Mouse (Mus musculus): ENCODE results near the gene Eif4ebp2.
"Not testable (repeated sequence)": the region's sequence is repeated elsewhere in the genome, so short reads cannot be mapped to it uniquely, and the experiment has no call there.

Eif4ebp2 gene

DNA sequence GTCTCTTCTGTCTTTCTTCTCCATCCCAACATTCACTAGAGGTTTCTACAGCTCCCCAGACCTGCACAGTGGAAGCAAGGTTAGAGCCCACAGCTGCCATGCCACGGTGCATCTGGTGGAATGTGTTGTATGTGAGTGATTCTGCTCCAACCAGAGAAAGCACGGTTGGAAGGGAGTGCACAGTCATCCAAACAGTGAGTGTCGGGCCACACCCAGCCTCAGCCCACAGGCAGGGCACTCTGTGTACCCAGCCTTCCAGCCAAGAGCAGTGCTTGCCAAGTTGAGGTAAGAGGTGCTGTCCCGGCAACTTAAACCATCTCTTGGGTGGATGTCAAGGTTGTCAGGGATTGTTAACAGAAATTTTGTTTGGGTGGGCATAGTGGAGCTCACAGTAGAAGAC lies 12.5 kb upstream of the Eif4ebp2 start:
- DNase-seq (ENCODE audit: low read depth) = no peak

GRCm38 (mm10) chr10:61457182-61457581 lies 4.7 kb upstream of the Eif4ebp2 start:
- DNase-seq (ENCODE audit: low read depth) = no peak

- DNase-seq (ENCODE audit: low read depth) = not testable (repeated sequence)
These were observed 710 bp upstream of the Eif4ebp2 start for GRCm38 (mm10) chr10:61453171-61453570.

DNA sequence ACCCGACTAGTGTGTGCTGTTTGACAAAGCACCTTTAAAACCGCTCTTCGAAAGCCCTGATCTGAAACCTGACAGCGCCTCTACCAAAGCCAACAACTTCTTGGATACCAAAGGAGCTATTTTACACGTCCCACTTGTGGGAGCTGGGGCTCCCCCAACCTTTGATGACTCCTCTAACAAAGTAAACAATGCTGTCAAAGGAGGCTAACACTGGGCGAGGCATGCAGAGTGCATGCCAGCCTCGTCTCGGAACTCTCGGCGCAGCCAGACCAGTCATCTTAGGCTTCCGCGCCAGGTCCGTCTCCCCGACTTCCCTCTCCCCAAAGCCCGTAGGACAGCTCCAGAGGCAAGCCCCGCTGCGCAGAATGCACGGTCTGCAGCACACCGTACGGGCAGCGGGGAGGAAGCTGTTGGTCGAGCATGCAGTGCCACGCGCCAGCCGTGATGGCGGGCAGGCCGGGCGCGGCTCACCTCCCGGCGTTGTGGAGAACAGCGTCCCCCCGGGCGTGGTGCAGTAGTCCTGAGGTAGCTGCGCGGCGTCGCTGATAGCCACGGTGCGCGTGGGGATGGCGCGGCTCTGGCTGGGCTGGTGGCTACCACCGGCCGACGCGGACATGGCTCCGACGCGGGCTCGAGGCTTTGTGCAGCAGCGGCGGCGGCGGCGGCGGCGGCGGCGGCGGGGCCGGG lies 387 bp downstream of the Eif4ebp2 start:
- no peak for DNase-seq (ENCODE audit: low read depth)

GRCm38 (mm10) chr10:61451463-61451930 lies 964 bp downstream of the Eif4ebp2 start:
- DNase-seq (ENCODE audit: low read depth) = no peak

DNA sequence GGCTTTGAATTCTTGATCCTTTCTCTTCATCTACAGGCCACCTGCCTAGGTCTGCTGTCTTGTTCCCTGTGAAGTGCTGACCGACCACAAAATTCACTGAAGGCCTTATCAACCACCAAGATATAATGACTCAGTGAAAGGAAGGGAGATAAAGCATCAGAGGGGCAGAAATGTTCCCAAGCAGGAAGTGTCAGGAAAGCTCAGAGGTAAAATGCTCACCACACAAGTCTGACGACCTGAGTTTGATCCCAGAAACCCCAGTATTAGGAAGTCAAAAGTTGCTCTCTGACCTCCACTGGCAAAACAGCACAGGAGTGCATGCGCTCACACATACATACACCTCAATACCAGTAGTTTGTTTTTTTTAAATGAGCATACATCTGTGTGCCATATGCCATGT lies 3.6 kb downstream of the Eif4ebp2 start:
- DNase-seq (ENCODE audit: low read depth) = no peak

- DNase-seq (ENCODE audit: low read depth) = no peak
These were observed 4.7 kb downstream of the Eif4ebp2 start for GRCm38 (mm10) chr10:61447581-61448353.

DNA sequence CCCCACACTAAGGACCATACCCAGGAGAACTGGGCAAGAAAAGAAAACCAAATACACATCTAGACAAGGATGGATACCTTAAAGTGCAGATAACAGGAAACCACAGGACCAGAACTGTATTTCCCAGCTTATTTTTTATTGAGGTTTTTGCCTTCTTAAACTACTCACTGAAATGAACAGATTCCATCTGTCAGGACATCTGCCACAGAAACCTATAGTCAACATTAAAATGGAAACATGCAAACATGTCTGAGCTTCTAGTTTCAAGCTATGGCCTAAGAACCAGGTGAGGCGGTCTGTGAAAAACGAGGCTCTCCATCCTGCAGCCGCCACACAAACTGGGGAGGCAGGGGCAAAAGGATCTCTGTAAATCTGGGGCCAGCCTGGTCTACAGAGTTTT lies 7.4 kb downstream of the Eif4ebp2 start:
- no peak for DNase-seq (ENCODE audit: low read depth)

GRCm38 (mm10) chr10:61443876-61444275 lies 8.6 kb downstream of the Eif4ebp2 start:
- no peak for DNase-seq (ENCODE audit: low read depth)

DNA sequence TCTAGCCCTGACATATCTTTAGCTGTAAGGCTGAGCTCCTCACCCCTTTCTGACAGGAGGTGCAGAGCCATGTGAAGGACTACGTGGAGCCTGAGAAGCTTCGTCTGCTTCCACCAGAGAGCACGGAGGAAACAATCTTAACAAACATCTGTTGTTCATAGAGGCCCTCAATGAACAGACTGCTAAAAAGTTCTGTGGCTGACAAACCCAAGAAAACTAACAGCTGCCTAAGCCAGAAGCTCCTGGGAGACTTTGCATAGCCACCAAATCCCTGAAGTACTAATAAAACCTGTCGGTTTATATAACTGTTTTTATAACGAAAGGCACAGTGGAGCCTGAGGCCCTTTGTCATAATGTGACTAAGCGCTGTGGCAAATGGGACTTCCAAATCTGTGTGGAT lies 9.0 kb downstream of the Eif4ebp2 start:
- DNase-seq (ENCODE audit: low read depth) = no peak

DNA sequence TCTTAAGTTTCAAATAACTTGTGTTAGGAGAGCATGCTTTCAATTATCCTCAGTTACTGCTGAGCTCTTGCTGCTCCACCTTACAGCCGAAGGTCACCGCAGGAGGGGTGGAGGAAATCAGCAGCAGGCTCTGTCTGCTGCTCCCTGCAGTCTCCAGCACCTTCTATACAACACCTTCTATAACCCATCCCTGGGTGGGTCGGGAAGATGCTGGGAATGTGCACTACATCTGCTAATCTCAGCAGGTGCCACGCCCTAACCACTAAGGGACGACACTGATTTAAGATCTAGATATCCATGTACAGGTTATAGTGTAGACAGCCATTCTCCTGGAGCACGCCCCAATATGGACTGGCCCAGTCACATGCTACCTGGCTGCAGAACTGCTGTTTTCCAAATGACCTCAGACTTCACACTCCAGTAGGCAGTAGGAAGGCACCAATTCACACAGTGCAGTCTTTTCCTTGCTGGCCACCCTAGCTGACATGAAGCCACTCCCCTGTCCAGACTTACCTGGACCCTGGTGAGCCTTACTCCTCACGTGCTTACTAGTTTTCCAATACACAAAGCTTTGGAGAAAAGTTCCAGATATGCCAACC lies 12.2 kb downstream of the Eif4ebp2 start:
- DNase-seq (ENCODE audit: low read depth) = no peak

GRCm38 (mm10) chr10:61431375-61431774 lies 21.1 kb downstream of the Eif4ebp2 start:
- DNase-seq (ENCODE audit: low read depth) = no peak

DNA sequence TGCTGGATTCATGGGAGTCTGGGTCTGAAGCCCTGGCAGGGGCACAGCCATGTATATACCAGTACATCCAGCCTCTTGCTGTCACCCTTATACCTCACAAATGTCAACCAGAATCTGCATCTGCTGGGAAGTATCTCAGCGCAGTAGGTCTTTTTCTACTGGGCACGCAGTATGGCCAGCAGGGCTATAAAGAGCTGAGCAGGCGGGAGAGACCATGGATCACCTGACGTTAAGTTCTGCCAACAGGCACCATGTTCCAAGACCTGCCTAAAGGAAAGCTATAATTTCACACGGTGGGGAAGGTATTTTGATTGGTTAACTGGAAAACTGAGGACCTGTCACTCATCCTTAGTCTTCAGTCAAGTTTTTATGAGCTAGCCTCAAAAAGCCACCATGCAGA lies 23.4 kb downstream of the Eif4ebp2 start:
- DNase-seq (ENCODE audit: low read depth) = no peak

DNA sequence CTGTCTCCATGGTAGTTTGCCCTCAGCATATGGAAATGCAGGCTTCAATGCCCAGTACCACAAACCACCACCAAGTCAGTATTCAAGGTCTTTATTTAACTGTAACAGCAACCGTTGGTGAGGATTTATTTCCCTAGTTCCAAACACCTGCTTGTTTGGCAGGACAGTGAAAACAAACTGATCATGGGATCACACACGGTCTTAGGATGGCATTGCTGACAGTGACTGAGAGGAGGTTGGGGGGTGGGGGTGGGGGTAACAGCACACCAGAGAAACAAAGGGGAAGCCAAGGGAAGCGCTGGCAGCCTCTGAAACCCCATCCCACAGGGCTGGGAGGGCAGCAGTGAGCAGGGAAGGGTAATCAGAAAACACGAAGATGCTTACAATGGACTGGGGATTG lies 24.0 kb downstream of the Eif4ebp2 start:
- no peak for DNase-seq (ENCODE audit: low read depth)

DNA sequence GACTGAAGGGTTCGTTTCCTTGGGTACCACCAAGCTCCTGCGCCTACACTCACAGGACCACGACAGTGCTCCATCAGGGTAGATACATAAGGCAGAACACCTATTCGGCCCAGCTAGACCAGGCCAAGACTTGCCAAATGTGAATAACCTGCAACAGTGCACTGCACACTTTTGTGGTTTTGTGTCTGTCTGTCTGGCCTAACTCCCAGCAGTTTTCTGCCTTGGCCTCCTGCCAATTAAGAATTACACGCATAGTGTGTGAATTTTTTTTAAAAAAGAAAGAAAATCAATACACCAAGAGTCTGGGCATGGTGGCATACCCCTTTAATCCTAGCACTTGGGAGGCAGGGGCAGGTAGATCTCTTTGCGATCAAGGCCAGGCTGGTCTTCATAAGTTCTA lies 24.5 kb downstream of the Eif4ebp2 start:
- DNase-seq (ENCODE audit: low read depth) = no peak

DNA sequence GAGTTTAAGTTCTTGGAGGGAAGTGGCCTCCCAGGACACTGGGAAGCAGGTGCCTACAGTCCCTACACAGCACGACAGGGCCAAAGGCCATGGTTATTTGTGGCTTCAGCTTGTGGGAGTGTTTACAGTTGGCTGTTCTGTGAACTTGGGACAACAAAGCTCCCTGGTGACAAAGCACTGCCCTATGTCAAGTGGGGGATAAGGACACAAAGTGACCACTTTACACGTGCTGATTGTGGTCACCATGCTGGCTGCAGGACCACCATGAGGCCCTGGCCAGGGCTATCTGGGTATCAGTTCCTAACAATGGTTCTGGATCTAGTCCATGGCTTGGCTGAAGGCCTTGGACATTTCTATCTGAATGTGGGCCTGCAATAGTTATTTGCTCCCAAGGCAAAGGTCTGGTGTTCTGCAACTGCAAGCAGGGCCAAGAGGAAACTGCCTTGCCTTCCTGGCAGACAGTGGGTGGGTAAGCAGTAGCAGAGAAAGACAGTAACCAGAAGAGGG lies 26.2 kb downstream of the Eif4ebp2 start:
- no peak for DNase-seq (ENCODE audit: low read depth)

DNA sequence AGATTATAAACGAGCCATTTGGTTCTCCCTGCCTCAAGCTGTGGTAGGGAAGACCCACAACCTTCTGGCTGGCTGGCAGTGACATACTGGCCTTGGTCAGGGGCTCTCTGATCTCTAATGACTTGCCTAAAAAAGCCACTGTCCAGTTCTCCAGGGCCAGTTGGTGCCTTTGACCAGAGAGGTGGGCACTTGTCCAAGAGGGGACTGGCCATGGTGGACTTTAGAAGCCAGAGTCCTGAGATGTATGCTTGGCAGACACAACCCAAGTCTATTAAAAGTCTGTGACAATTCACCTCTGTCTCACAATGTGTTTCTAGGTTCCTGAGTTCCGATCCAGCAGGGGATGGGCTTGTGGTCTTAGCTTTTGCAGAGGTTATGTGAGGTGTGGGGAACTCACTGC lies 27.4 kb downstream of the Eif4ebp2 start:
- no peak for DNase-seq (ENCODE audit: low read depth)

DNA sequence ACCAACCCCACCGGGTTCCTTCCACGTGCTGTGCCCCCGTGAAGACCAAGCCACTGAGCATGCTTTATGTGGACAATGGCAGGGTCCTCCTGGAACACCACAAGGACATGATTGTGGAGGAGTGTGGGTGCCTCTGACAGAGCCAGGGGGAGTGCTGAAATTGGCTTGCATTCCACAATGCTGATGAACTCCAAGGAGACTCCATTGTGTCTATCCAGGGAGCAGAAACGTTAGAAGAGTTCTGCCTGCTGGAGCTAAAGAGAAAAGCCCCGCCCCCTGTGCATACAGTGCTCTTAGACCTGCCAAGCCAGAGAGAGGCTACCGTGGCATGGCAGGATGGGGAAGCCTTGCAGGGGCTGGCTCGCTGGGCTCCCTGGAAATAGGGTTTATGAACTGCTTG lies 28.0 kb downstream of the Eif4ebp2 start:
- no peak for DNase-seq (ENCODE audit: low read depth)

DNA sequence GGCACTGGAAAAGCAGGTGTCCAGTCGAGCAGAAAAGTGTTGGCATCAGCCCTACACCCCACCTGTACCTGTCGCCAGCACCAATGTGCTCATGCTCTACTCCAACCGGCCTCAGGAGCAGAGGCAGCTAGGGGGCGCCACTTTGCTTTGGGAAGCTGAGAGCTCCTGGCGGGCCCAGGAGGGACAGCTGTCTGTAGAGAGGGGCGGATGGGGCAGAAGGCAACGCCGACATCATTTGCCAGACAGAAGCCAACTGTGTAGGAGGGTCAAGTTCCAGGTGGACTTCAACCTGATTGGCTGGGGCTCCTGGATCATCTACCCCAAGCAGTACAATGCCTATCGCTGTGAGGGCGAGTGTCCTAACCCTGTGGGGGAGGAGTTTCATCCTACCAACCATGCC lies 29.2 kb downstream of the Eif4ebp2 start:
- DNase-seq (ENCODE audit: low read depth) = no peak

DNA sequence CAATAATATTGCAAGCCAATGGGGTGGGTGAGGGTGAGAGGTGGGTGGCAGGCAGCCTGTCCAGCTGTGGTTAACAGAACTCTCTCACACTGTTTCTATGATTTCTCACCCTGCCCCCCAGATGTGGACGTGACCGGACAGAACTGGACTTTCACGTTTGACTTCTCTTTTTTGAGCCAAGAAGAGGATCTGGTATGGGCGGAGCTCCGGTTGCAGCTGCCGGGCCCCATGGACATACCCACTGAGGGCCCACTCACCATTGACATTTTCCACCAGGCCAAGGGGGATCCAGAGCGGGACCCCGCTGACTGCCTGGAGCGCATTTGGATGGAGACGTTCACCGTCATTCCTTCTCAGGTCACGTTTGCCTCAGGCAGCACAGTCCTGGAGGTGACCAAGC lies 29.6 kb downstream of the Eif4ebp2 start:
- DNase-seq (ENCODE audit: low read depth) = no peak

DNA sequence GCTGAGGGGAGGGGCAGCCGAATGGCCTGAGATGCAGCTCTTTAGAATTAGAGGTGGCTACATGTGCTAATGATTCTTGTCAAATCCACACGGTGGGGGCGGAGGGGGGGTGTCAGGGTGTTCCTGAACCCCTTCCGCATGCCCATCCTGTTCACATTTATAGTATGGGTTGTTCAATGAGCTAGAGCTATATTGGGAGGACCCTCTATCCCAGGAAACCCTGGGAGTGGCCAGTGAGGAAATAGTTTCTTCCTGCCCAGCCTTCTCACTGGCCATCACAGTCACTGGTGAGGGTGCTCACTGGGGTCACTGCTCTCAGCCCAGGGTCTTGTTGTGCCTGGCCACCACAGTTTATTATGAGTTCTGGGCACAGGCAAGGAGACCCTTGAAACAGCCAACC lies 32.5 kb downstream of the Eif4ebp2 start:
- DNase-seq (ENCODE audit: low read depth) = no peak

DNA sequence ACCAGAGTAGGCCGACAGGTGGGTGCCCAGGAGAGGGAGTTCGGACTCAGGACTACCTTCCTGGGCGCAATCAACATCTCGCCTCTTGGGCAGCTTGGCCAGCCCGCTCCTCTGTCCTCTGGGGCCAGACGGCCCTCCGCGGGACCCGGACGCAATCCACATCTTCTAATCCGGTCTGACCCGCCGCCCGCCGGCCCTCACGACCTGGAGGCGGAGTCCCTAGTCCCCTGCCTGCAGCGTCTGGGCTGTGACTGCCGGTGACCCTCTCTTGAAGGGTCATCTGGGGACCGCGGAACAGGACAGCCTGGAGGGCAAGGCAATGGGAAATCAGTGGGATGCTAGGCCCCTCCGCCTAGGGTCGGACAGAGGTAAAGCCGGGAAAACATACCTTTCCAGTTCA lies 33.3 kb downstream of the Eif4ebp2 start:
- DNase-seq (ENCODE audit: low read depth) = no peak
